Mouse (Mus musculus) lung, postnatal 36 days (tissue): ENCODE results near the gene Chrm5.

Experiments
- DNase-seq: peaks from one replicate; pipeline ENCODE4 v3.0.0; 2022; ENCODE audit warnings: mixed read lengths

The Chrm5 gene

GRCm38 (mm10) chr2:112480669-112481068 lies at the start of gene Chrm5:
Gene Chrm5 (minus strand): TSS chr2:112480769.
- DNase-seq, result no peak

- DNase-seq, result no peak
Measured at GRCm38 (mm10) chr2:112526933-112527332, 46.4 kb upstream of the Chrm5 start.

- no peak for DNase-seq
Measured at GRCm38 (mm10) chr2:112520526-112521482, 40.2 kb upstream of the Chrm5 start.

GRCm38 (mm10) chr2:112518541-112518940 lies 38.0 kb upstream of the Chrm5 start:
- no peak for DNase-seq

- DNase-seq, result no peak
Measured at GRCm38 (mm10) chr2:112517218-112517617, 36.6 kb upstream of the Chrm5 start.

- DNase-seq, result no peak
Measured at GRCm38 (mm10) chr2:112516728-112517127, 36.2 kb upstream of the Chrm5 start.

GRCm38 (mm10) chr2:112513036-112513435 lies 32.5 kb upstream of the Chrm5 start:
- peak; percentile 10 for DNase-seq

GRCm38 (mm10) chr2:112510140-112510539 lies 29.6 kb upstream of the Chrm5 start:
- DNase-seq, result peak; percentile 11

- no peak for DNase-seq
Measured at GRCm38 (mm10) chr2:112507444-112507843, 26.9 kb upstream of the Chrm5 start.

- peak; percentile 9 for DNase-seq
Measured at GRCm38 (mm10) chr2:112506841-112507435, 26.4 kb upstream of the Chrm5 start.

- DNase-seq, result no peak
Measured at GRCm38 (mm10) chr2:112503978-112504377, 23.4 kb upstream of the Chrm5 start.

GRCm38 (mm10) chr2:112501209-112501608 lies 20.6 kb upstream of the Chrm5 start:
- peak; percentile 87 for DNase-seq

GRCm38 (mm10) chr2:112497851-112498250 lies 17.3 kb upstream of the Chrm5 start:
- DNase-seq, result peak; percentile 6

GRCm38 (mm10) chr2:112493539-112494260 lies 13.1 kb upstream of the Chrm5 start:
- DNase-seq, result no peak

GRCm38 (mm10) chr2:112492856-112493538 lies 12.4 kb upstream of the Chrm5 start, which contains the start of gene Aven:
Gene Aven (plus strand): TSS chr2:112492964.
- peak; percentile 84 for DNase-seq

GRCm38 (mm10) chr2:112492431-112492855 lies 11.9 kb upstream of the Chrm5 start:
- peak; percentile 44 for DNase-seq

GRCm38 (mm10) chr2:112491629-112492028 lies 11.1 kb upstream of the Chrm5 start:
- no peak for DNase-seq

GRCm38 (mm10) chr2:112490483-112491196 lies 10.1 kb upstream of the Chrm5 start:
- no peak for DNase-seq

GRCm38 (mm10) chr2:112484886-112485285 lies 4.3 kb upstream of the Chrm5 start:
- DNase-seq, result peak; percentile 61

GRCm38 (mm10) chr2:112483334-112483651 lies 2.7 kb upstream of the Chrm5 start:
- no peak for DNase-seq

GRCm38 (mm10) chr2:112482533-112483333 lies 2.2 kb upstream of the Chrm5 start:
- DNase-seq, result no peak
